Mouse (Mus musculus) heart, postnatal 0 days (tissue): ENCODE results near the gene Gamt.

Experiments used
- CTCF ChIP-seq: IDR thresholded peaks from 2 replicates; pipeline ENCODE4 v1.5.1; 2016; ENCODE audit warnings: antibody characterized with exemption, control low read depth, low read depth
- EP300 ChIP-seq: IDR thresholded peaks from 2 replicates; pipeline ENCODE4 v1.6.1; 2016; ENCODE audit warnings: antibody characterized with exemption, low read depth

- TF ChIP-seq CTCF: no peak
- no peak for TF ChIP-seq EP300
These were observed 6.2 kb downstream of the Gamt start for GRCm38 (mm10) chr10:80254331-80255297.
